Mouse (Mus musculus) hindbrain, embryonic 16.5 days (tissue): Measurements from ENCODE around the gene Fbln1. TPM values are rescaled to one million over a fixed set of nuclear protein-coding genes. Genes with fewer than 3 reads are reported as not detected.

Experiments
- ATAC-seq: fragments of 200-750 bp; cut with Nextera tagmentation; 2 replicates; pipeline ENCODE4 v1.8.0; 2017; ENCODE audit warnings: moderate TSS enrichment, moderate library complexity
- H3K27ac ChIP-seq: fragments of 300-500 bp; sonication (generic); 2 replicates; pipeline ENCODE4 v1.5.1; 2014; ENCODE audit warnings: low read depth, mild to moderate bottlenecking, control low read depth, low read length, moderate library complexity
- H3K27me3 ChIP-seq: fragments of 300-500 bp; sonication (generic); replicated peaks from 2 replicates; pipeline ENCODE4 v1.6.1; 2014; ENCODE audit warnings: low read length; ENCODE audit not compliant: control insufficient read depth, insufficient read depth
- H3K36me3 ChIP-seq: fragments of 300-500 bp; sonication (generic); 2 replicates; pipeline ENCODE4 v1.6.1; 2014; ENCODE audit warnings: mild to moderate bottlenecking, low read length, moderate library complexity, mixed read lengths; ENCODE audit not compliant: control insufficient read depth, insufficient read depth
- H3K4me1 ChIP-seq: fragments of 300-500 bp; sonication (generic); 2 replicates; pipeline ENCODE4 v1.6.1; 2014; ENCODE audit warnings: low read depth, low read length; ENCODE audit not compliant: control insufficient read depth, insufficient read depth
- H3K4me2 ChIP-seq: fragments of 300-500 bp; sonication (generic); 2 replicates; pipeline ENCODE4 v1.6.1; 2014; ENCODE audit warnings: mild to moderate bottlenecking, low read length, control low read depth, moderate library complexity
- H3K4me3 ChIP-seq: fragments of 300-500 bp; sonication (generic); 2 replicates; pipeline ENCODE4 v1.5.1; 2014; ENCODE audit warnings: mild to moderate bottlenecking, low read length, control low read depth, moderate library complexity
- H3K9ac ChIP-seq: fragments of 300-500 bp; sonication (generic); 2 replicates; pipeline ENCODE4 v1.6.1; 2014; ENCODE audit warnings: low read depth, mild to moderate bottlenecking, control low read depth, low read length, moderate library complexity
- H3K9me3 ChIP-seq: fragments of 300-500 bp; sonication (generic); 2 replicates; pipeline ENCODE4 v1.6.1; 2014; ENCODE audit warnings: mild to moderate bottlenecking, low read length, moderate library complexity; ENCODE audit not compliant: control insufficient read depth
- WGBS: fragments of 180-500 bp; shearing (Covaris S2); extraction: QIAGEN DNeasy Blood & Tissue Kit; methylation state at CpG from one replicate; pipeline ENCODE4 v1.1.7; 2014; 5-methylcytosine and 5-hydroxymethylcytosine counted together
- polyA plus RNA-seq: library from polyadenylated mRNA; unstranded; fragments of >200 nt; fragmentation: Nextera tagmentation; extraction: Ambion mirVana; gene quantifications from 2 replicates; pipeline ENCODE4 v1.2.1, GENCODE M21; 2015

Fbln1 gene
- polyA plus RNA-seq = 52.0 and 59.4 TPM in 2 replicates

- Histone ChIP-seq H3K4me3 (peak within 1 kb of the TSS; percentile 51), H3K27ac (peak within 1 kb of the TSS; percentile 14; the same call in 1 of the 2 replicates), H3K4me1 (peaks cover 14% of the 10 kb centered on the region), H3K4me2 (peak within 1 kb of the TSS; percentile 75), H3K36me3 (no peaks in the 10 kb centered on the region), H3K9ac (peak within 1 kb of the TSS; percentile 66), H3K27me3 (peaks cover 4% of the 10 kb centered on the region; the same call in 1 of the 2 replicates), H3K9me3 (no peaks in the 10 kb centered on the region)
- WGBS = under 1% methylated on average over 60 of the region's 64 CpGs
- peak; percentile 71 for ATAC-seq
Observed at GRCm38 (mm10) chr15:85205792-85206702, at the start of gene Fbln1. Gene Fbln1, plus strand, starts transcription at chr15:85205949.

- Histone ChIP-seq H3K9me3 (no peaks in the 10 kb centered on the region), H3K4me2 (no peak overlapping the region), H3K27me3 (no peaks in the 10 kb centered on the region), H3K9ac (no peak overlapping the region), H3K36me3 (no peaks in the 10 kb centered on the region), H3K27ac (no peak overlapping the region), H3K4me1 (no peaks in the 10 kb centered on the region), H3K4me3 (no peak overlapping the region)
- WGBS = 53% methylated on average over 4 of the region's 4 CpGs
- no peak for ATAC-seq
Observed at GRCm38 (mm10) chr15:85156198-85156597, 49.6 kb upstream of the Fbln1 start.

GRCm38 (mm10) chr15:85161416-85161815 is 44.3 kb upstream of the Fbln1 start:
- H3K27ac ChIP-seq = no peak overlapping the region
- peaks cover 3% of the 10 kb centered on the region for H3K4me1 ChIP-seq
- no peak overlapping the region for H3K9ac ChIP-seq
- no peaks in the 10 kb centered on the region for H3K9me3 ChIP-seq
- no peaks in the 10 kb centered on the region for H3K36me3 ChIP-seq
- no peak overlapping the region for H3K4me2 ChIP-seq
- ATAC-seq = no peak
- H3K27me3 ChIP-seq = no peaks in the 10 kb centered on the region
- no peak overlapping the region for H3K4me3 ChIP-seq

GRCm38 (mm10) chr15:85162693-85163663 is 42.8 kb upstream of the Fbln1 start:
- H3K4me2 ChIP-seq = no peak overlapping the region
- H3K4me1 ChIP-seq = peaks cover 11% of the 10 kb centered on the region
- H3K9ac ChIP-seq = no peak overlapping the region
- ATAC-seq = no peak
- no peaks in the 10 kb centered on the region for H3K36me3 ChIP-seq
- no peaks in the 10 kb centered on the region for H3K9me3 ChIP-seq
- no peak overlapping the region for H3K4me3 ChIP-seq
- no peak overlapping the region for H3K27ac ChIP-seq
- WGBS = 73% methylated on average over 21 of the region's 21 CpGs
- H3K27me3 ChIP-seq = no peaks in the 10 kb centered on the region

GRCm38 (mm10) chr15:85166433-85166933 is 39.3 kb upstream of the Fbln1 start:
- Histone ChIP-seq H3K4me2 (0 out of 2 replicates have a peak overlapping the region, but pooled peaks have one; percentile 8), H3K36me3 (no peaks in the 10 kb centered on the region), H3K9ac (peak overlapping the region; percentile 47; the same call in 1 of the 2 replicates), H3K27me3 (no peaks in the 10 kb centered on the region), H3K4me1 (peaks cover 11% of the 10 kb centered on the region), H3K4me3 (no peak overlapping the region), H3K27ac (peak overlapping the region; percentile 53; the same call in 1 of the 2 replicates), H3K9me3 (no peaks in the 10 kb centered on the region)
- 18% methylated on average over 11 of the region's 11 CpGs for WGBS
- ATAC-seq = peak; percentile 63

- Histone ChIP-seq H3K27ac (peak overlapping the region; percentile 53; the same call in 1 of the 2 replicates), H3K36me3 (no peaks in the 10 kb centered on the region), H3K9me3 (no peaks in the 10 kb centered on the region), H3K4me3 (no peak overlapping the region), H3K4me2 (no peak overlapping the region), H3K9ac (peak overlapping the region; percentile 47; the same call in 1 of the 2 replicates), H3K4me1 (peaks cover 11% of the 10 kb centered on the region), H3K27me3 (no peaks in the 10 kb centered on the region)
- no peak for ATAC-seq
- 50% methylated on average over 12 of the region's 12 CpGs for WGBS
Observed at GRCm38 (mm10) chr15:85167086-85167679, 38.6 kb upstream of the Fbln1 start.

GRCm38 (mm10) chr15:85172054-85172453 is 33.7 kb upstream of the Fbln1 start:
- peaks cover 2% of the 10 kb centered on the region for H3K4me1 ChIP-seq
- 73% methylated on average over 2 of the region's 2 CpGs for WGBS

GRCm38 (mm10) chr15:85173425-85173824 is 32.3 kb upstream of the Fbln1 start:
- Histone ChIP-seq H3K36me3 (no peaks in the 10 kb centered on the region), H3K9ac (no peak overlapping the region), H3K4me3 (no peak overlapping the region), H3K27ac (no peak overlapping the region), H3K4me2 (no peak overlapping the region), H3K9me3 (no peaks in the 10 kb centered on the region), H3K27me3 (no peaks in the 10 kb centered on the region), H3K4me1 (no peaks in the 10 kb centered on the region)
- no peak for ATAC-seq
- WGBS = 75% methylated on average over 8 of the region's 8 CpGs

More at GRCm38 (mm10) chr15:85172054-85172453, 33.7 kb upstream of the Fbln1 start:
- Histone ChIP-seq H3K27me3 (no peaks in the 10 kb centered on the region), H3K4me3 (no peak overlapping the region), H3K27ac (no peak overlapping the region), H3K36me3 (no peaks in the 10 kb centered on the region), H3K9me3 (no peaks in the 10 kb centered on the region), H3K4me2 (no peak overlapping the region), H3K9ac (no peak overlapping the region)
- ATAC-seq = no peak
